Mouse (Mus musculus): ENCODE data around the gene Trim80. TPM values are rescaled to one million over a fixed set of nuclear protein-coding genes. Genes with fewer than 3 reads are reported as not detected.

The Trim80 gene
- total RNA-seq (2021) = under 1 TPM in 1 of 2 experiments, not detected in 1; 0.20 TPM

GRCm38 (mm10) chr11:115439906-115440595 is at the start of gene Trim80:
Trim80 (plus strand) TSS chr11:115440545.
- intact Hi-C loops (cut with DNase I) = no loop called here
- DNase-seq = no peak

GRCm38 (mm10) chr11:115391358-115391757 is 49.0 kb upstream of the Trim80 start:
- no peak for DNase-seq
- intact Hi-C loops (cut with DNase I) = no loop called here

- no peak for DNase-seq
- intact Hi-C loops (cut with DNase I) = no loop called here
These were observed 46.5 kb upstream of the Trim80 start for GRCm38 (mm10) chr11:115393721-115394325.

DNA sequence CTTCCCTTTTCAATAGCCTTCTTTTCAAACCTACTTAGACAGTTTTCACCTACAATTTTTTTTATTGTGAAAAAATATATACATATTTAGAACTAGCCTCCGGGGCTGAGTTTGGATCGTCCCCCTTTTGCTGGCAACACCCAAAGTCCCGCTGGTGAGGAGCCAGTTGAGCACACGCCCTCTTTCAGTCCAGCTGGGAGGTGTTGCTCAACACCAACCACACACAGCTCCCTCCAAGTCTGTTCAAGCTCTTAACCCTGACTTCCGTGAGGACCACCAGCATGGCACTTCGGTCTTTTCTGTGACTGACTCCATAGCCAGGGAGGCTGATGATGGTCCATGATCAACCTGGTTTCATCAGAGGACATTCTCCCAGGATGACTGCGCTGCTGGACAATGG is 42.3 kb upstream of the Trim80 start:
- intact Hi-C loops (cut with DNase I) = no loop called here
- DNase-seq = no peak

- DNase-seq = no peak
- intact Hi-C loops (cut with DNase I) = no loop called here
These were observed 40.2 kb upstream of the Trim80 start for GRCm38 (mm10) chr11:115400126-115400525.

DNA sequence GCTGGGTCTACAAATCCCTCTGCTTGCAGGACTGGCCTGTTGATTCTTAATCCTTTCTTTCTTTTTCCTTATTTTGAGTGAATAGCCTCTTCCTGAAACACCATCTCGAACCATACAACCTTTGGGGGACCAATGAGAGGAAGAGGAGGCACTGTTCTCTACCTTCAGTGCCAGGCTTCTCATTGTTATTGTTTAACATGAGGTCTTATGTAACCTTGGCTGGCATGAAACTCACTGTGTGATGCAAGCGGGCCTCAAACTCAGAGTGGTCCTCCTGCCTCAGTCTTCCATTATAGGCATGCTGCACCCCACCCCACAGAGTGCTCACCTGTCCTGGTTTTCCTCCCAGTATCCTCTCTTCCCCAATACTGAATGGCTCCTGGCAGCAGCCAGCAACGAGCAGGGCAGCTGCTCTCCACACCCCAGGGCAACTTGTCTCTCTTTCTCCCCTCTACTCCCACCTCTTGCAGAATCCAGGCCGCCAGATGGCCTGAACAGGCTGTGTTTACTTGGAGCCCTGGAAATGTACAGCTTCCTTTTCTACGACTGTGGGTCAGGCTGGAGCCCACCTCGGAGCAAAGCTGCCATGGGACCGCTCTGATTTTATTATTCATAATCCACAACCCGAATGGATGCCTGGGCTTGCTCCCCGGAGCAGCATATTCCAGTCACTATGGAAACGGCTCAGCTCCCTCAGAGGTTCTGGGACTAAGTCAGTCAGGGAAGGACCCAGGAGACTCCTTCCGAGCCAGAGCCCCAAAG is 39.5 kb upstream of the Trim80 start:
- intact Hi-C loops (cut with DNase I) = no loop called here
- DNase-seq = peak; percentile 74

DNA sequence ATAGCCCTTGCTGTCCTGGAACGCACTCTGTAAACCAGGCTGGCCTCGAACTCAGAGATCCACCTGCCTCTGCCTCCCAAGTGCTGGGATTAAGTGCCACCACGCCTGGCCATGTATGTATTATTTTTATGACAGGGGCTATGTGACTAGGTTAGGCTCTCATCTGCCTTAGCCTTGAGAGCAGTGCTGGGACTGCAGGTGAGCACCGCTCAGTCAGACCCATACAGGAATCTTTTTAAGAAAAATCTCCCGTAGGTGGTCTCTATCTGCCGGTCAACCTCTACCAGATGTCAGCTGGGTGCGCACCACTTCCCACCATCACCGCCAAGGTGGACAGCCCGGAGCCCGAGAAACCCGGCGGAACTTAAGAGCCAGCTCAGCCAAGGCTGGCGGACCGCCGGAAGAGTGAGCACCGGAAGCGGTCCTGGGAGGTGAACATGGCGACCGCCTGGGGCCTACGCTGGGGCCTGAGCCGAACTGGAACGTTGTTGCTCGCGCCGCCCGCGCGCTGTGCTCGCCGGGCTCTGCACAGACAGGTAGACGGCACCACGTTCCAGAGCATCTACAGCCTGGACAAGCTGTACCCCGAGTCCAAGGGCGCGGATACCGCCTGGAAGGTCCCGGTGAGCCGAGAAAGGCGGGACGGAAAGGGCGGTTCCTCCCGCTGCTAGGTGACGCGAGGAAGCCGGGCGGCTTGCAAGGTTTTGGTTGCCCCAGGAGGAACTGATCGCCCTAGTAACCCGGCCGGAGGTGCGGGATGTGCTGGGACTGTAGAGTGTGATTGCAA is 36.8 kb upstream of the Trim80 start, which contains the start of gene Mrpl58:
Gene Mrpl58, plus strand, starts transcription at position 415 of the 787 bp plus-strand sequence.
- intact Hi-C loops (cut with DNase I) = no loop called here
- peak; percentile 87 for DNase-seq

GRCm38 (mm10) chr11:115405723-115406122 is 34.6 kb upstream of the Trim80 start:
- intact Hi-C loops (cut with DNase I) = no loop called here
- no peak for DNase-seq

DNA sequence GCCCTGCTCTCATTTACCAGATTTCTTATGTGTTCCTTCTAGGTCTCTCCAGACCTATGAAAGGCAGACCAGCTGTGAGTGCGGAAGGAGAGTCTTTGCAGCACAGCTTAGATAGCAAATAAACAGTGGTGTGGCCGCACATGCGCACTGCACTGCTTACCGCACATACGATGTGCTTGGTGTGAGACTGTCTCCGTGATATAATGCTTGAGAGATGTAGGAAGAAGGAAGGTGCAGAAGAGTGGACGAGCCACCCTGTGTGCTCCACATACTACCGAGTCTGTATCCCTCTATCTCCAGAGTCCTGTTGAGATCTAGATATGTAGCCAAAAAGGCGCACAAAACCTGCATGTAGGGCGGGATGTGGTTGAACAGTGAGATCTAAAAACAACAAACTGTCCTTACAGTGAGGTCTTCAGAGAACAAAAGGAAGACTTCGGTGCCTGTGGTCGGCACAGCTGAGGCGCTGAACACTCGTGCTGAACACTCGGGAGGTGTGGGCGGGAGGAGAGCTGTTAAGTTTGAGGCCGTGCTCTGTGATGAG is 33.4 kb upstream of the Trim80 start:
- DNase-seq = no peak
- intact Hi-C loops (cut with DNase I) = no loop called here

DNA sequence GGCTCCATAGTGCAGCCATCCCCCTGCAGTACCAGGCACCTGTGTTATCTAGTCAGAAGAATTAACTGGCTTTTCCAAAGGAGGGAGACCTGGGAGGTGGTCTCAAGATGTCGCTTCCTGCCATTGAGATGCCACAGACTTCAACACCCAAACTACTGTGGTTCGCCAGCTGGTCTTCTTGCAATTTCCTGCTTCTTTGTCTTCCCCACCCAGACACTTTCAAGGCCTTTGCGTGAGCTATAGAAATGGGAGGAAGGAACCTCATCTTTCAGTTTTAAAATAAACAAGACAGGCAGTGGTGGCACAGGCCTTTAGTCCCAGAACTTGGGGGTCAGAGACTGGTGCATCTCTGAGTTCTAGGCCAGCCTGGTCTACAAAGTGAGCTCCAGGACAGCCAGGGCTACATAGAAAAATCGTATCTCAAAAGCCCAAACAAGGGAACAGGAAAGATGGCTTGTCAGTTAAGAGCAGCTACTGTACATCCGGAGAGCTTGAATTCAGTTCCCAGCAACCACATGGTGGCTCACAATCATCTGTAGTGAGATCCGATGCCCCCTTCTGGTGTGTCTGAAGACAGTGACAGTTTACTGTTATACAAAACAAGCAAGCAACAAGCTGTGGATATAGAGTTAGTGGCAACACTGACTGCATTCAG is 32.0 kb upstream of the Trim80 start:
- intact Hi-C loops (cut with DNase I) = no loop called here
- DNase-seq = no peak

DNA sequence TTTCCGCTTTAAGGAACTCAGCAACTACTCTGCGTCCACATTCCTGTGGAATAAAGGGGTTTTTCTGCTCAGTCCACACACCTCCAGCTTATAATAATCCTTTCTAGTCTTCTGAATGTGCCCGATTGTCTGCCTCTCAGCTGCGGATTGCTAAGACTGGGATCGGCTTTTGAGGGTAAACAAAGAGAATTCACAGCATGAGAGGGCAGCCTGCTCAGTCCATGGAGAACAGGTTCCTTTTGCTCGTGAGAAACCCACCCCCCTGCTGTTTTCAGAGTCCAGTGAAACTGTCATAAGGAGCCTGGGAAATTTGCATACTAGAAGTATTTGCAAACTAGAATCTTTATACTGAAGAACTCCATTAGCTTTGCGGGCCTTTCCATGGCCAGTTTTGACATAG is 30.8 kb upstream of the Trim80 start:
- no peak for DNase-seq
- intact Hi-C loops (cut with DNase I) = no loop called here

DNA sequence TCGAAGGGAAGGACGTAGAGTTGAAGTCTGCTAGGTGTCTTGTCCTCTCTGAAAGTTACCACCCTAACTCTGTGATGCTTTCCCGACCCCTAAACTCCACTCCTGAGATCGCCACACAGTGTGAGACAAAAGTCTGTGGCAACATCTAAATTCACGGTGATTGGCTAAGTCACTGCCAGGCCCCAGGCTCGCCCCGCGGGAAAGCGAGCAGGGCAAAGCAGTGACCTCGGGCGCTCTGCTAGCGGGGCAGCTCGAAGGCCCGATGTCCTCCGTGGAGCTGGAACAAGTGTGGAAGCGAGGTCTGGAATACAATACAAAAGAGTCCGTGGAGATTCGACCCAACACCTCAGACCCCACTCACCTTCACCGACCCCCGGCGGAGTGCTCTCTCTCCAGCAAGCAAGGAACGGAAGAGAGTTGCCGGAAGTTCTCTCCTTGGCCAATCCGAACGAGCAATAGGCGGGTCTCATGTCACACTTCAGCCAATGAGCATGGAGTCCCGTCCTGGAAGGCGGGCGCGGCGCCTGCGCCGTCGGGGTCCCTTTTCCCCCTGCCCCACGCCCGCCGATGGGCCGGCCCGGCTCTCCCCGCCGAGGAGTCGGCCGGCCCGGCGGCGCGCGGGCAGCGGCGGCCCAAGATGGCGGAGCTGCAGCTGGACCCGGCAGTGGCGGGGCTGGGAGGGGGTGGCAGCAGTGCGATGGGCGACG is 20.7 kb upstream of the Trim80 start, which contains the start of the genes Atp5h and Kctd2:
Gene Atp5h, minus strand, starts transcription at position 432 of the 707 bp plus-strand sequence.
Gene Kctd2, plus strand, starts transcription at position 598 of the 707 bp plus-strand sequence.
- peak; percentile 97 for DNase-seq
- intact Hi-C loops (cut with DNase I) = loop anchor here (5.0 kb wide), 1 partner anchor 57 kb away; no protein-coding TSS in a partner anchor

DNA sequence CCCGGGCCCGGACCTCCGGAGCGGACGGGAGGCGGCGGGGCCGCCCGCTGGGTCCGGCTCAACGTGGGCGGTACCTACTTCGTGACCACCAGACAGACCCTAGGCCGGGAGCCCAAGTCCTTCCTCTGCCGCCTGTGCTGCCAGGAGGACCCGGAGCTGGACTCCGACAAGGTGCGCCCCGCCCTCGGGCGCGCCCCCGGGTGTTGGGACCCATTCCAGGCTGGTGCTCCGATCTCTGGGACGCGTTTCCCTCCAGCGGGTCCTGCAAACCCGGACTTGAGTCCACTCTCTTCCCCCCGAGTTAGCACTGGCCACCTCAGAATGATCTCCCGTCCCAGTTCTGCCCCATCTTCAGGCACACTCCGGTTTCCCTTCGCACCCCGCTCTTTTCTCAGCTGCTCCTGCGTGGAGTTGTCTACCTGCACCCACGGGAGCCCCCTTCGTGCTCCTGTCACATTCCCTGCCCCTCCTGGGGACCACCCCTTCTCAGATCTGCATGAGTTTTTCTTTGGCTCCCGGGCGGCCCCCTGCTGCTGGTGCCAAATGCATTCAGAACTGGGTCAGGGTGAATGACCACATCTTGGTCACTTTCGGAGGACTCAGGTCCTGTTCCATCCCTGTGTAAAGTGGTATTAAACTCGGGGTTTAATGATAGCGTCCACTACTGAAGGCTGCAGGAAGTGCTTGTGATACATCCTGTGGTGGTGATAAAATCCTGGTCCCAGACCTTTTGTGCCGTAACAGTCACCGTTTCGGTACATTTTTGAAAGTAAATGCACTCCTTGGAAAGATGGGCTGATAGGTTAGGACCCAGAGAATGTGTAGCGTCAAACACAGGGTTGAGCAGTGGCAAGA is 19.8 kb upstream of the Trim80 start:
- peak; percentile 74 for DNase-seq
- intact Hi-C loops (cut with DNase I) = no loop called here

DNA sequence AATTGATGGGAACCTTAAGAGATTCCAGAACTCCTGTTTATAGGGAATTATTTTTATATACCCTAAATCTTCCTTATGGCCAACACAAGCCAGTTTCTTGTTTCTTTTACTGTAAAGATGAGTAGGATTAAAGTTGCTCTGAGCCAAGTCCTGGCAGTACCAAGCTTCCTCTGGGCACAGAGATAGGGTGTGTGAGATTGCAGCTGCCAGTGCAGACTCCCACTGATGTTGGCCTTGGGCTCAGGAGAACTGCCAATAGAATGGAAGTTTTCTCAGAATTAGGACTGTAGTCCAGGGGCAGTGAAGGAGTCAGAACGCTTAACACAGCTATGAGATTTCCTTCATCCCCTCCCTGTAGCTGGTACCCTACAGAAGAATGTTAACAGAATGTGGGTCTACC is 19.0 kb upstream of the Trim80 start:
- intact Hi-C loops (cut with DNase I) = no loop called here

GRCm38 (mm10) chr11:115421972-115422371 is 18.4 kb upstream of the Trim80 start:
- intact Hi-C loops (cut with DNase I) = no loop called here
- DNase-seq = no peak

More for the DNA sequence above, 19.0 kb upstream of the Trim80 start:
- DNase-seq = peak; percentile 35

DNA sequence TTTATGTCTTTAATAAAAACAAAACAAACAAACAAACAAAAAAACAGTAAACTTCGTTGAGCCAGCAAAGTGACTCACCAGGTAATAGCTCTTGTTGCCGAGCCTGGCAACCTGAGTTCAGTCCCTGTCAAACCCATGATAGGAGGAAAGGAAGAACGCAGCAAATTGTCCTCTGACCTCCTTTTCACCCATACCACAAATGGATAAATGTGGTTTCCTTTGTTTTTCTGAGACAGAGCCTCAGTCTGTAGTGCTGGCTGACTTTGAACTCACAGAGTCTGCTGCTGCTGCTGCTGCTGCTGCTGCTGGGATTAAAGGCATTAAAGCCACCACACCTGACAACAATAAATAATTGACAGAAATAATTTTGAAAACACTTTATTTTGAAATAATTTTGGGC is 17.3 kb upstream of the Trim80 start:
- intact Hi-C loops (cut with DNase I) = no loop called here

DNA sequence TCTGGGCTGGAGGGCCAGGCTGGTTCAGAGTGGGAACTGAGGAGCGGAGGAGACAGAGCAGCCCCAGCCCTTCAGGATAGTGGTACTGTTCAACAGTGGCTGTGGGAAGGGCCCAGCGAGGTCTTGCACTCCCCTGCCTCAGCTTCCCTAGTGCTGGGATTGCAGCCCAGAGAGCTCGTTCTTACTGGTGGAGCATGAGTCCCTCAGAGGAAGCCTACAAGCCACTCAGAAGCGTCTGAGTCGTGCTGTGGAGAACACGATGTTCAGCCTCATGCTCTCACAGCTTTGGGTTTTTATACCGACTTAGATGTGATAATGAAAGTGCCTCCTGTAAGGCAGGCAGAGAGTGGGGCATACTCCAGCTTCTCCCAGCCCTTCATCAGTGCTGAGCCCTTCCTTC is 15.7 kb upstream of the Trim80 start:
- DNase-seq = no peak
- intact Hi-C loops (cut with DNase I) = loop anchor here (5.0 kb wide), 1 partner anchor 48 kb away; no protein-coding TSS in a partner anchor

More for the DNA sequence above, 17.3 kb upstream of the Trim80 start:
- DNase-seq = no peak

GRCm38 (mm10) chr11:115425671-115426070 is 14.7 kb upstream of the Trim80 start:
- DNase-seq = no peak
- intact Hi-C loops (cut with DNase I) = loop anchor here (5.0 kb wide), 1 partner anchor 47 kb away; no protein-coding TSS in a partner anchor
